8 mouse cellular contexts compared by ENCODE assay signal in genomic region chr11:110496061-110496446, GRCm38 (mm10).
DNase-seq lines count a peak whose midpoint lies in the region; ATAC-seq lines count a peak whose summit lies in the region.

No protein-coding gene starts in this region.

- H3K4me2 ChIP-seq in embryonic facial prominence, embryonic 14.5 days (ENCODE audit: low read depth, low read length), result no peak overlapping the region

- ATAC-seq in embryonic facial prominence, embryonic 14.5 days (ENCODE audit: low read depth), result no peak

- H3K27me3 ChIP-seq in embryonic facial prominence, embryonic 14.5 days (replicated peaks; ENCODE audit: control insufficient read depth, insufficient read depth, low read length), result no peaks in the 10 kb centered on the region
- H3K27me3 ChIP-seq in limb, embryonic 10.5 days (ENCODE audit: low read depth, poor library complexity, severe bottlenecking), result no peaks in the 10 kb centered on the region

- DNase-seq in layer of hippocampus, adult 11-12 months (ENCODE audit: low spot score), result peak; percentile 69
- no peak for DNase-seq in layer of hippocampus, adult 9-10 months (ENCODE audit: low spot score)
- DNase-seq in ZHBTc4 (ENCODE audit: low read depth, low spot score), result peak; percentile 80
- peak; percentile 67 for DNase-seq in embryonic facial prominence, embryonic 14.5 days (ENCODE audit: low spot score)
- DNase-seq in kidney, adult 18-20 months, result peak; percentile 59
- DNase-seq in limb, embryonic 10.5 days (ENCODE audit: low spot score), result peak; percentile 46
- DNase-seq in retina, embryonic 14.5 days (ENCODE audit: low spot score), result peak; percentile 64
- no peak for DNase-seq in ovary, adult 18-20 months (ENCODE audit: low spot score)

- no peaks in the 10 kb centered on the region for H3K4me1 ChIP-seq in embryonic facial prominence, embryonic 14.5 days (ENCODE audit: control insufficient read depth, insufficient read depth, low read length)
- no peaks in the 10 kb centered on the region for H3K4me1 ChIP-seq in limb, embryonic 10.5 days

- H3K9me3 ChIP-seq in embryonic facial prominence, embryonic 14.5 days (ENCODE audit: control insufficient read depth, low read length), result no peaks in the 10 kb centered on the region
- no peaks in the 10 kb centered on the region for H3K9me3 ChIP-seq in limb, embryonic 10.5 days (replicated peaks)

- H3K27ac ChIP-seq in embryonic facial prominence, embryonic 14.5 days (replicated peaks; ENCODE audit: low read depth, low read length), result no peak overlapping the region
- H3K27ac ChIP-seq in limb, embryonic 10.5 days, result no peak overlapping the region

- peaks cover 69% of the 10 kb centered on the region for H3K36me3 ChIP-seq in embryonic facial prominence, embryonic 14.5 days (ENCODE audit: control insufficient read depth, insufficient read depth, low read length)
- peaks cover 91% of the 10 kb centered on the region for H3K36me3 ChIP-seq in limb, embryonic 10.5 days

- H3K4me3 ChIP-seq in embryonic facial prominence, embryonic 14.5 days (ENCODE audit: low read depth, low read length), result no peak overlapping the region
- H3K4me3 ChIP-seq in limb, embryonic 10.5 days, result no peak overlapping the region

- 53% methylated on average over 12 of the region's 12 CpGs for WGBS in embryonic facial prominence, embryonic 14.5 days
- 60% methylated on average over 12 of the region's 12 CpGs for WGBS in limb, embryonic 10.5 days

- no peak overlapping the region for H3K9ac ChIP-seq in embryonic facial prominence, embryonic 14.5 days (ENCODE audit: low read depth, low read length)

Comparison
In these comparisons a context has a peak if more than half of its experiments do, and no peak if none do; other contexts are left out.
1. DNase-seq: peak in layer of hippocampus, adult 11-12 months (single experiment), ZHBTc4 (single experiment), embryonic facial prominence, embryonic 14.5 days (single experiment), kidney, adult 18-20 months (single experiment), limb, embryonic 10.5 days (single experiment) and retina, embryonic 14.5 days (single experiment); none in layer of hippocampus, adult 9-10 months (single experiment) and ovary, adult 18-20 months (single experiment).